Mouse (Mus musculus) Muller cell, postnatal 12 days (primary cell): ENCODE results near the gene Pnpla2.
A peak's percentile ranks its signal among the peaks of the same experiment; 100 is the strongest.
"Not testable (repeated sequence)": the region's sequence is repeated elsewhere in the genome, so short reads cannot be mapped to it uniquely, and the experiment has no call there.

Experiments
- DNase-seq: peaks from one replicate; pipeline ENCODE4 v3.0.0-alpha.2; 2015; ENCODE audit errors: inconsistent ontology term

Gene Pnpla2

DNA sequence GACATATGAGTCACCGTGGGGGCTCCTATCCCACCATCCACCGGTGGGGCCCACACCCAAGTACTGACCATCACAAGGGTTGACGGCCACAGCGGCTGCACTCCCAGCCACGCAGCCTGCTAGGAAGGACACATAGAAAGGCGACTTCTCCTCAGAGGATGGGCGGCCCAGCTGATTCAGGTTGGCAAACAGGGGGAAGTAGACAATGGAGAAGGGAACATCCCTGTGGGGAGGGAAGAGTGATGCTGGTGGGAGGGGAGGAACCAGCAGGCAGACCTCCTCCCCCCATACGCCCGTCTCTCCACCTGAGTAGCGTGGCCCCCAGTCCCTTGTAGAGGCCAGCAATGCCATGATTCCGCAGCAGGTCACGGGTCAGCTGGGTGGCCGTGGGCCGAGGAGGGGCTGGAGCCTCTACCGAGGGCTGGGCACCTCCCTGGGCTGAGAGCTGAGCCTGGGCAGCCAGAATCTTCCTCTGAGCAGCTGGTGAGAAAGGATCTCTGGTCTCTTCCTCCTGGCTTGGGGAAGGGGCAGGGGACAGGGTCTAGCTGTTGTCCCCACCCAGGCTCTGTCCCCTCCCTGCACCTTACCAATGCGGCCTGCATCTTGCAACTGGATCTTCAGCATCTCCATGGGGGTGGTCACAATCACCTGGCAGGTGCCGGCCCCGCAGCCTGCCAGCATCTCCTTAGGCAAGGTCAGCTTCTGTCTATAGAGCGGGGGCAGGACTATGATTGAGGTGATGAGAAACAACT lies 23.4 kb upstream of the Pnpla2 start:
- DNase-seq: no peak

DNA sequence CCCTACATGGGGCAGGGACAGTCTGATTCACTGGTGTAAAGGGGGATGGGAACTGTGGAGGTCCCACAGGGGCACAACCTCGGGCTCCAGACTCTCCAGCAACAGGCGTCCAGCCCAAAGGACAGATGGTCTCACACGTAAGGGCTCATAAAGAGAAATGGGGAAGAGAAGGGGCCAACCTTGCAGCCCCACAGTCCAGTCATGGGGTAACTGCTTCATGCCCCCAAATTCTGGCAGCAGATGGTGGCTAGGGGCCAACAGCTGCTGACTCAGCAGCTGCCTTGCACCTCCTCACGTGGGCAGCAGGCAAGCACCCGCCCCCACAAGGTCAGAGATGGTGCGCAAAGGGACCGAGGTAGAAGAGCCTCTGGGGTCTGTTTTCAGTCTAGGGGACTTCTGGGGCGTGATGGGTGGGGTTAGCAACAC lies 22.8 kb upstream of the Pnpla2 start:
- no peak for DNase-seq

DNA sequence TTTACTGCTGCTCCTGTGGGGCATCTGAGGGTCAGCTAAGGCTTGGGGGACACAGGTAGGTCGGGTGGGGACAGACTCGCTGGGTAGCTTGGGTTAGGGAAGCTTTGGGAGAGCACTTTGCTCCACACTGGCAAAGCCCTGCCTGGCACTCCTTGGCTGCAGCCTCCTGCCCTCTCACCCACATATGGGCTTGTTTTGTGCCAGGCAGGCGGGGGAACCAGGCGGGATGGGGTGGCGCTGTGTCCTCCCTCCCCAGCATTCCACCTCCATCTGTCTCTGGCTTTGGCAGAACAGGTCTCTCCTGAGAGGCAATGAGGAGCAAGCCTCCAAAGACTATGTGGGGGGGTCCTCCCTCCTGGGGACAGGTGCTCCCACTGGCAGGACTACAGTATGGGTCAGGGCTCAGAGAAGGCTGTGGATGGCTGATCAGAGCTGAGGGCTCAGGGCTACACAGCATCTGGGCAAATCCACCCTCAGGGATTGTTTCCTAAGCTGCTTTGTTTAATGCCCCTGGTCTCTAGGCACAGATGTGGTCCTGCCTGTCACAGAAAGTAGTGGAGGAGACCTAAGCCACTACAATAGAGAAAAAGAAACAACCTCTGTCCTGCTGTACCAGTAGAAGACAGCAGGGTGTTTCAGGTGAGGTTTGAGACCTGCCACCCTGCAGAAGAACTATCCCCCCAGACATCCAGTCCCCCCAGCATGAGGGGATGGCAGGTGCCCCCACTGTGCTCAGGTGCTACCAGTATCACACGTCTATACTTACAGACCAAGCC lies 22.1 kb upstream of the Pnpla2 start:
- DNase-seq: no peak

DNA sequence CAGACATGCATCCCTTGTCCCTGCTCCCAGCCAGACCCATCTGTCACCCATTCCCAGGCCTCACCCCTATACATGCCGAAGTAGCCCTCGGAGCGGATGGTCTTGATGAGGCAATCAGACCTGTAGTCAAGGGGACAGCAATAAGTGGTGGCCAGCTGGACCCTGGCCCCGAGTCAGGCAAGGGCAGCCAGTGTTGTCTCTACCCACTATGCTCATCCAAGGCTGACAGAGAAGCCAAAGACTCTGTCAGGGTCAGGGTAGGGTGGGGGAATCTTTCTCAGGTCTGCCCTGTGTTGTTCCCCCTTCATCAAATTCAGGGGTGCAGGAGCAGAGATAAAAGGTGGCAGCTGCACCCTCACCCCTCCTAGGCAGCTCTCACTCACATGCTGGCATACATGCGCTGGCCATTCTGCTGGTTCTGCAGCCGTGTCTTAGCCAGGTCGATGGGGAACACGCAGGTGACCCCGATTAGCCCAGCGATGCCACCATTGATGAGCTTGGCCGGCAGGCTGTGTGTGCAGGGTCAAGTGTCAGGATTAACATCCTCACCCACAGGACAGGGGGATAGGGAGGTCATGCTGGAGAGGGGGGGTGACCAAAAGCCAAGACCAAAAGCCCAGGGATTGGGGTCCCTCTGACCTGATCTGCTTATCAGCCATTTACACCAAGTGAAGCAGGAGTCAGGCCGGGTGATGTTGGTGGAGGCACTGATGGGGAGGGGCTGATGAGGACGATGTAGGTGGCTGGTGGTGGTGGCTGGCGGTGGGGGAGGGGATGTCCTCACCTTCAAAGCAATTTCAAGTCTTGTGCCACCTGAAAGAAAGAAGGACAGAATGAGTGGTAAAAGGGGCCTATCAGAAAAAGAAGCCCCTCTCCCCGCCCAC lies 21.2 kb upstream of the Pnpla2 start:
- DNase-seq: no peak

DNA sequence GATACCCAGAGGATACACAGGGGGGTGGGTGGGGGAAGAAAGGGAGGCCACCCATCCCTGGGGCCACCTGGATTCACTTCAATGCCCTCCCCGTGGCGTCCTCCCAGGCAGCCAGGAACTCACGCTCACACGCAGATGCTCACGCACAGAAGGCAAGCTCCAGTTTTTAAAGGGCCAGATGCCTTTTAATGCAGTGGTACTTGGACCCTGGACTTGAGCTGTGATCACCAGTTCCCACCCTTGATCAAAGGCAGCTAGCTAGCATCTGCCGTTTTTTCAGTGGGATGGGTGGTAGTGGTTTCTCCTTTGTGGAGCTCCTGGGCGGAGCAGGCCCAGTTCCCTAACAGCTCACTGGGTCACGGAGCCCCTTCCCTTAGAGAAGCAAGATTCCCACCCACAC lies 20.5 kb upstream of the Pnpla2 start:
- DNase-seq: peak; percentile 43

DNA sequence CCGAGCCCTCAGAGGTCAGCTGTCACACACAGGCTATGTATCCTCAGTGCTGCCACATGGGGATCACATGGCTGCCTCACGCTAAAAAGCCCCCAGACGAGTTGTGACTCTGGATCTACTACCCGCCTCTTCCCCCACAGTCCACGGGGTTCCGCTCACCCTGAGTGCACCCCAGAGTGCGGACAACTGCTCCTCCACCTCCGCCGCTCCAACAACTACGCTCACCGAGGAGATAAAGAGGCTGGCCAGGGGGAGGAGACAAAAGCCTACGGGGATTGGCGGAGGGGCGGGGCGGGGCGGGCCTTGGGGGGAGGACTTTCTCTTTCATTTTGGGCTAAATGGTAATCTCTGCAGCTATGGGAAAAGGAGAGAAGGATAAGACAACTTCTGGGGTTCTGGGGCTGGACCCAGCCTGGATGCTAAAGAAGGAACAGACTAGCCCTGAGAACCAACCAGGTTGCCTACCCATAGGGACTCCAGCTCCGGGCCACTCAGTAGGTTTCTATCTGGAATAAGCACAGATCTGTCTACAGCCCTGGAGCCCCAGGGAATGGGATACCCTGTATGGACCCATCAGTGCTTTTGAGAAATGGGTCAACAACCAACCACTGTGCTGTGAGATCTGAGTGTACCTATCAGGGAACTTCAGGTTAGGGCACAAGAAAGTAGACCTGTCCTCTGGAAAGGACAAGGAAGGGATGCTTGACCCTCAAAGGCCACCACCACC lies 19.7 kb upstream of the Pnpla2 start:
- DNase-seq: peak; percentile 75

DNA sequence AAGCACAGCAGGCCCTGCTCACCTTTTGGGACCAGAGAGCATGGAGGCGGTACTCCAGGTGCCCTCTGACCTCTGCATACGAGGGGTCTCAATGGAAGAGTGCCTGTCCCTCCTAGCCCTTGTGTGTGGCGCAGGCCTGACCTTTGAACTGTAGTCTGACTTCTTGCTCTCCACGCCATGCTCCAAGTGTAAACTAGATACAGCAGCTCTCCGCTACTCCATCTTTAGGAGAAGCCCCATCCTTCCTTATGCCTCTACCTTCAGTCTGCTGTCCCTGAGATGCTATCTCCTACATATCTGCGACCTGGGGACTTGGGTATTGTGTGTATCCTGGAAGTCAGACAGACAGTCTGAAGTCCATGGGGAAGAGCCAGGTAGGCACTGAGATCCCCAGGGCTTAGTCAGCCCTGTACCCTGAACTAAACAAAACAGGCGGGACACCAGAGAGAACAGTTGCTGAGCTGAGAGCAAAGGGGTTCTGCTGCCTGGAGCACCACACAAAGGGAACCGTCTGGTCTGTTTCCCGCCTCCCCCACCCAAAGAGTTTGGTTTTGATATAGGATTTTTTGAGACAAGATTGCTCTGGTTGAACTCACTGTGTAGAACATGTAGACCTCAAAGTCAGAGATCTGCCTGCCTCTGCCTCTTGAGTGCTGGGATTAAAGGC lies 19.0 kb upstream of the Pnpla2 start:
- DNase-seq: no peak

DNA sequence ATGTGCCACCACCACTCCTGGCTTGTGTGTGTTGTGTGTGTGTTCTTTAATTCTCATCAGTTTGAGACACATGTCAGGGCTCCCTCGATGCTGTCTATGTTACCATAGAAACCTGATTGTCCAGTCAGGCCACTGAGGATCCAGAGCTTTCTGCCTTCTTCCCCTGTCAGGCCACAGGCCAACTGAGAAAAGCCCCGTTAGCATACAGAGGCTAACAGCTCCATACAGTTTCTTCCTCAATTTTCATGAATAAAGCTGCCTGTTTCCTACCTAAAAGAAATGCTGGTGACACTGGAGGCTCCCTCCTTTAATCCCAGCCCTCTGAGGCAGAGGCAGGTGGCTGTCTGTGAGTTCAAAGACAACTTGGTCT lies 18.5 kb upstream of the Pnpla2 start:
- no peak for DNase-seq

DNA sequence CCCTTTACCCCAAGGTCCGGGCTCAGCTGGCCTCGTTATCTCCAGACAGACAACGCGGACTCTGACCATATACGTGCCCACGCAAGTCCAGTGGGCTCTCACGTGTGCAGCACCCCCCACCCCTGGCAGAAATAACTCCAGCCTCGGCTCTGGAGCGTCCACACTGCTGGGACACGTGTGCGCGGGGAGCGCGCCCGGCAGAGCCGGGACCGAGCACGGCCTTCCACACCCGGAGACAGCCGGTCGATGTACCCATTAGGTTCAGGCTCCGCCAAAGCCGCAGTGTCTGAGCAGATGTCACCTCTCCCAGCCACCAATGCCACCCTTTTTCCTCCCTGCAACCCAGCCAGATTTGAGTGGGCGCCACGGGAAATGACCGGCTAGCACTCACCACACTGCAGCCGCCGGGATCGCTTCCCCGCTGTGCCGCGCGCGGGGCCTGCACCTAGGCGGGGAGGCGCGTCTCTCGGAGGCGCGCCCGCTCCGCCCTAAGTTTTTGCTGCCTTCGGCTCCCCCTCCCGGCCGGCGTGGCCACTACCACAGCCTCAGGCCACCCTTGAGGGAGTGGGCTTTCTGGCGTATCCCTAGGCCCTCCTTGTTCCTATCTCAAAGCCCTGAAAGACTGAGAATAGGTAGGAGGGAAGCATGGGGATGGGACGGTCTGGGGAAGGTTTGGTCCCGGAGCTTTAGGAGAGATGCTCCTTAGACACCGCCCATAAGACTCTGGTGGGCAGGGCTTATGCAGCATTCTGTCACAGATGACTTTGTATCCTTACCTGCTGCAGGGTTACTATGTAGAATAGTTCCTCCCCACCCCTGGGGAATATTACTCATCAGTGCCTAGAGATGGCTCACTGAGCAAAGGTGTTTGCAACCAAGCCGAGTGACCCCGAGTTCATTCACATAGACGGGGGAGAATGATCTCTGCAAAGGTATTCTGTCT lies 17.5 kb upstream of the Pnpla2 start, which contains the start of gene Slc25a22:
Gene Slc25a22, minus strand, starts transcription at position 715 of the 943 bp plus-strand sequence.
- DNase-seq: peak; percentile 89

DNA sequence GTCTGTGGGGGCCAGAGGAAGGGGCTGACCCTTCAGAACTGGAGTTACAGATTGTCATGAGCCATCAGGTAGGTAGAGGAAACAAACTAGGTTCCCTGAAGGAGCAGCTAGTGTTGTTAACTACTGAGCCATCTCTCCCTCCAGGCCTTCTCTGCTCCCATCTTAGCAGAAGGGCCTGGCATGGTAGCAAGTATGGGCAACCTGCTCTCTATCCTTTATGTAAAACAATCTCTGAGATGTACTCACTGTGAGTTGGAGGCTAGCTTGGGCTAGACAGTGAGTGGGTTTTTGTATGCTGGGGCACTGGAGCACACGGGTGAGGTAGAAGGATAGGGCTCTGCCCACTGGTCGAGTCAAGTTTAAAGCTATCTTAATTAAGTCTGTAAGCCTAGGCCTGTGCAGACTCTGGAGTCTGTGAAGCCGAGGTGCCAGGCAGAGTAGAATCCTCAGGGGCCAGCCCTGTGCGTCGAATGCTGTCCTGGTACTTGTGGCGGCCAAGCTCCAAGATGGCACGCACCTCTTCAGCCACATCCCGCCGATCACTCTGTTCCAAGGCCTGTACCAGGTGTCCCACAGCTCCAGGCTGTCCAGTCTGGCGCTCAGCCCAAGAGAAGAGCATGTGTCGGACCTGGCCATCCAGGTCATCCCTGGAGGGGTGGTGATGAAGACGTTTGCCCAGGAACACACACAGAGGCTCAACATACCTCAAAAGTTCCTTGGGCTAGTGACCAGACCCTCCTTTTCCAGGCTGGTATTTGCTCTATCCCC lies 16.6 kb upstream of the Pnpla2 start:
- no peak for DNase-seq

DNA sequence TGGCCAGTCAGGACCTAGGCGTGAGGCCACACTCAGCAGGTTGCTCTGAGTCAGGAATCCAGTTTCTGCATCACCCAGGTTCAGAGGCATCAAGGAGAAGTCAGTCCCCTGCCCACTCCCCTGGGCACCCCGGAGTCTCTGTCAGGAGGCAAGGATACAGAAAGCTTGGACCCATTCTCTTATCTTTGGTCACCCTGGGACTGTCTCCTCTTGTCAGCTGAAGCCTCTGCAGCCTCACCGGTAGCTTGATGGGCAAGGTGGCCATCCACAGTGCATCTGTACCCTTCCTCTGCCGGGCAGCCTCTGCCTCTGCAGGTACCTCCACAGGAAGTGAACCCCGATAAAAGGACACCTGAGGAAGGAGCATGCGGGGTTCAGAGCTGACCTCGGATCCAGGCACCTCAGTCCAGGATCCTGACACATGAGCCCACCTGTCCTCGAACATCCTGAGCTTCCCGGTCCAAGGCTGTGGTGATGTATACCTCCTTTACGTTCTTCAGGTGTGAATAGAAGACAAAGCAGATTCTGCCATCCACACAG lies 15.8 kb upstream of the Pnpla2 start:
- no peak for DNase-seq

DNA sequence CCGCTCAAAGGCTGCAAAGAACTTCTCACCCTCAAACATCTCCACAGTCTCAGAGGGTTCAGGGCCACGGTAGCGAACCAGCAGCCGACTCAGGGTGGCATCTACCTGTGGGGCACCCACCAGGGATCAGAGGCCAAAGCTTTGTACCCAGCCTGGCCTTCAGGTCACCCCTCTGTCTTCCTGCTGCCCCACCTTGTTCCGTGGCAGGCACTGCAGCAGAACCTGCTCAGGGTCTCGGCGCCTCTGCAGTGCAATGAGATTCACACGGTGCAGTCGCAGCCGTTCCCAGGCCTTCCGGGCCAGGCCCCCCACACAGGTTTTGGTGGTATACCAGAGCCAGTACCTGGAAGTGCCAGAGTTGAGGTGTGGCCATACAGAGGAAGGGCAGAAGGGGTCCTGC lies 15.2 kb upstream of the Pnpla2 start:
- DNase-seq: no peak

DNA sequence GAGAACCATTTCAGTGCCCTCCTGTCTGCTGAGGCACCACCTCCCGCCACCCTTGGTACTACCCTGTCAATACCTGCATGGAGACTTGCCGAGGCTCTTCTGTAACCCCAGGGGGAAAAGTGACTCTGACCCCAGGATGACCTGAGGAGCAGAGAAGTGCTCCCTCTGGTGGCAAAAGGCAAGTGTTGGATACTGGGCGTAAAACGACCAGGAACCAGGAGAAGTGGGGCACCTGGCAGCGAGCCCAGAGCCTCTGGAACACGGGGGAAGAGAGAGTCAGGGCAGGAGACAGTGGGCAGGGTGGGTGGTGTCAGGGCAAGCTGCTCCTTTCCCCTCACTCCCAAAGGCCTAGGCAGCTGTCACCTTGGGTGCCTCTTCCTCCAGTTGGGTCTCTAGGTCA lies 14.4 kb upstream of the Pnpla2 start:
- DNase-seq: peak; percentile 75

DNA sequence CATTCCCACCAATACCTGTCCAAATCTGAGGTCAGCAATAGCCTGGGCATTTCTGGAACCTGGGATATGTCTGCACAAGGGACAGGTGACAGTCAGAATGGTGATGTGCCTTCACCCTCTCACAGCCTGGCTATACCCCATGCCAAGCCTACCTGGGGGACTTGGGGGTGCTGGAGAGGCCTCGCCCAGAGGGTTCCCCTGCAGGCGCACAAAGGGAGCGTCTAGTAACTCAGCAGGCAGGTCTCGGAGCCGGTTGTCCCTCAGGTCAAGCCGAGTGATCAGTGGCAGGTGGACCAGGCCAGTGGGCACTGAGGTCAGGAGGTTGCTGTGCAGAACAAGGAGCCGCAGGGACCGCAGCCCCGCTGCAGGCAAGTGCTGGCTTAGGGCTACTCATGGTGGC lies 13.5 kb upstream of the Pnpla2 start:
- no peak for DNase-seq

DNA sequence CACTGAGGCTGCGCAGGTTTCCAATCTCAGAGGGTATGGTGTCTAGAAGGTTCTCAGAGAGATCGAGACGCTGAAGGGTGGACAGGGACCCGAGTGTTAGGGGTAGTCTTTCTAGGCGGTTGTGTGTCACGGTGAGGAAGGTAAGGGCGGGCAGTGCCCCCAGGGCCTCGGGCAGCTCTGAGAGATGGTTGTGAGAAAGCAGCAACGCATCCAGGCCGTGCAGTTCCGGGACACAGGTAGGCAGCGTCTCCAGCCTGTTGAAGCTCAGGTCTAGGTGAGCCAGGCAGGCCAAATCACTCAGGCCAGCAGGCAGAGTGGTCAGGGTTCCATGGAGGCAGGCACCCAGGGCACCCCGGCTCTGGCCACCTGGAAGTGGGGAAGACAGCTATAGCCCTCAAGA lies 12.8 kb upstream of the Pnpla2 start:
- DNase-seq: no peak

DNA sequence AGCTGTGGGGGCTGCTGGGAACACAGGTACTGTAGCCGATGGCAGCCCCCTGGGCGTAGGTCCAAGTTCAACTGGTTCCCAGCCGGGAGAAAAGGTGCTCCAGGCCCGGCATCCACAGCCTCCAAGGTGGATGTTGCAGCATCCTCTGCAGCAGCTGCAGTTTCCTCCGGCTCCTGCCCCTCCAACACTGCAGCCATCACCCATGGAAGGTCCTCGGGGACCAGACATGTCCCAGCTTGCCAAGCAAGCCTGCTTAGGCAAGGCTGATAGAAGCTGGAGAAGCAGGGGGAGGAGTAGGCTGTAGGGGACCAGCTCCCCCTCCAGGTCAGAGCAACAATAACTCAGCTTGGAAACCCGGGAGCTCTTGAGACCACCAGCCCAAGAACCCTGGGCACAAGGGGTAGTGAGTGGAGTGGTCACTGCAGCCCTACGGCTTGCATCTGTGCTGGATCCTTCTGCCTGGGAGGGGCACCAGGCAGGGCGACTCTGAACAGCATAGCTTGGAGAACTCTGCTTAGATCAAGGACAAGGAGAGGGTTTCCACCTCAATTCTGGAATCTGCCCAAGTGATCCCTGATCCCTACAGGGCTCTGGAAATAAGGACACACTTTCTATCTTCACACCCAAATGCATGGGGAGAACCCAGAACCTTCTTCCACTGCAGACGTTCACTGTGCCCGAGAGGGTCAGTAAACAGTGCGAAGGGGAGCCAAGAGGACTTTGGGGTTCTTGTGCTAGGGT lies 11.7 kb upstream of the Pnpla2 start:
- DNase-seq: peak; percentile 69

DNA sequence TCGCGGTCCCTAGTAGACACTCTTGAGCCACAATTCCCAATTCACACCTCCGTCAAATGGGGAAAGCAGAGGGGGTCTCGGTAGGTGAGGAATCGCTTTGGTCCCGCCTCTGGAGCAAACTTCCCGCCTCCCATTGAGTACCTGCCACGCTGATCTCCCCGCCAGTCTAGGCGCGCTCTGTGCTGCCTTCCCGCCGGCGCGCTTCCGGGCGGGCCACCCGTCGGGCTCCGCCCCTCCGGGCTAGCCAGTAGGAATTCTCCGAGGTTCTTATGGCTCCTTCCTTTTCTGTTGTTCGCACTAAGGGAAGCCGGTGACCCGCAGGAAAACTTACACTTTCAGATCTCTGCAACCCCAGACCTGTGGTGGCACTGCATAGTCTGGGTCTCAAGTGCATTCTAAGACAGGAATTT lies 11.2 kb upstream of the Pnpla2 start, which contains the start of gene Pidd1:
Gene Pidd1, minus strand, starts transcription at position 198 of the 410 bp plus-strand sequence.
- DNase-seq: peak; percentile 84

DNA sequence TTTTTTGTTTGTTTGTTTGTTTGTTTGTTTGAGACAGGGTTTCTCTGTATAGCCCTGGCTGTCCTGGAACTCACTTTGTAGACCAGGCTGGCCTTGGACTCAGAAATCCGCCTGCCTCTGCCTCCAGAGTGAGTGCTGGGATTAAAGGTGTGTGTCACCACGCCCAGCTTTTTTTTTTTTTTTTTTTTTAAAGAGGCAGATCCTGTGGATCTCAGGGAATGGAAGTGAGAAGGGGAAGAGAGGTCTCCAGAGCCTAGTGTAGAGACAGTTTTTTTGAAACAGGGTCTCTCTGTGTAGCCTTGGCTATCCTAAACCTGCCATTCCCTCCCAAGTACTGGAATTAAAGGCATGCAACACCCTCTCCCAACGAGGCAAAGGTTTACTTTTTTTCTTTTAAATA lies 8.6 kb upstream of the Pnpla2 start:
- not testable (repeated sequence) for DNase-seq
